Mouse (Mus musculus) layer of hippocampus, adult 2 months (tissue): ENCODE measurements around the gene Gpx5. TPM values are rescaled to one million over a fixed set of nuclear protein-coding genes. Genes with fewer than 3 reads are reported as not detected.
A peak's percentile ranks its signal among the peaks of the same experiment; 100 is the strongest.
"Not testable (repeated sequence)": the region's sequence is repeated elsewhere in the genome, so short reads cannot be mapped to it uniquely, and the experiment has no call there.

ENCODE experiments used
- DNase-seq, 2 experiments: peaks; one replicate each; pipeline ENCODE4 v3.0.0; 2022; ENCODE audit warnings: low spot score in 2 of 2
- H3K27ac ChIP-seq: fragments of 200-600 bp; 2 replicates; pipeline ENCODE4 v1.8.1; 2022
- H3K4me3 ChIP-seq: fragments of 200-600 bp; 2 replicates; pipeline ENCODE4 v1.8.1; 2022; ENCODE audit warnings: mild to moderate bottlenecking
- CTCF ChIP-seq: fragments of 200-600 bp; conservative IDR thresholded peaks from 2 replicates; pipeline ENCODE4 v1.8.1; 2022; ENCODE audit warnings: antibody characterized with exemption, mild to moderate bottlenecking, moderate library complexity
- total RNA-seq, 2 experiments: library from RNA; stranded (reverse); gene quantifications; 2 replicates each; pipeline ENCODE4 v1.2.3; 2021

Gpx5 gene
- total RNA-seq, 2 experiments from 2014 or later, result not detected

- Histone ChIP-seq H3K4me3 (peak overlapping the region; percentile 70), H3K27ac (no peak overlapping the region)
- DNase-seq, result peak; percentile 61 to 63
- TF ChIP-seq CTCF, result no peak
Measured at GRCm38 (mm10) chr13:21259677-21260113, 32.8 kb downstream of the Gpx5 start.

GRCm38 (mm10) chr13:21259171-21259631, 33.3 kb downstream of the Gpx5 start:
- peak overlapping the region; percentile 49; the same call in 1 of the 2 replicates for H3K27ac ChIP-seq
- no peak for DNase-seq
- H3K4me3 ChIP-seq, result peak overlapping the region; percentile 70
- TF ChIP-seq CTCF, result no peak

GRCm38 (mm10) chr13:21258524-21258923, 34.0 kb downstream of the Gpx5 start:
- no peak for TF ChIP-seq CTCF
- DNase-seq, result no peak
- Histone ChIP-seq H3K4me3 (peak overlapping the region; percentile 70), H3K27ac (no peak overlapping the region)

- H3K27ac ChIP-seq, result no peak overlapping the region
- H3K4me3 ChIP-seq, result peak overlapping the region; percentile 52
- DNase-seq, result peak; percentile 22 to 61
- no peak for TF ChIP-seq CTCF
Measured at GRCm38 (mm10) chr13:21253986-21254385, 38.5 kb downstream of the Gpx5 start.

- H3K4me3 ChIP-seq, result peak overlapping the region; percentile 52
- H3K27ac ChIP-seq, result no peak overlapping the region
- DNase-seq, result no peak
- TF ChIP-seq CTCF, result no peak
Measured at GRCm38 (mm10) chr13:21253569-21253968, 39.0 kb downstream of the Gpx5 start.

- no peak for TF ChIP-seq CTCF
- peak overlapping the region; percentile 52 for H3K4me3 ChIP-seq
- no peak overlapping the region for H3K27ac ChIP-seq
- DNase-seq, result no peak
Measured at GRCm38 (mm10) chr13:21253040-21253439, 39.5 kb downstream of the Gpx5 start.

GRCm38 (mm10) chr13:21250074-21250681, 42.4 kb downstream of the Gpx5 start:
- TF ChIP-seq CTCF, result no peak
- Histone ChIP-seq H3K4me3 (no peak overlapping the region), H3K27ac (no peak overlapping the region)
- DNase-seq, result no peak

GRCm38 (mm10) chr13:21249022-21249421, 43.5 kb downstream of the Gpx5 start:
- Histone ChIP-seq H3K4me3 (no peak overlapping the region), H3K27ac (no peak overlapping the region)
- DNase-seq, result no peak
- no peak for TF ChIP-seq CTCF

- DNase-seq, result no peak
- Histone ChIP-seq H3K27ac (no peak overlapping the region), H3K4me3 (no peak overlapping the region)
- TF ChIP-seq CTCF, result no peak
Measured at GRCm38 (mm10) chr13:21246276-21246675, 46.3 kb downstream of the Gpx5 start.

- H3K4me3 ChIP-seq, H3K27ac ChIP-seq, DNase-seq: not testable (repeated sequence)
Measured at GRCm38 (mm10) chr13:21244967-21245366, 47.6 kb downstream of the Gpx5 start.

GRCm38 (mm10) chr13:21244089-21244488, 48.4 kb downstream of the Gpx5 start:
- no peak overlapping the region for H3K4me3 ChIP-seq
- TF ChIP-seq CTCF, result no peak
- no peak overlapping the region for H3K27ac ChIP-seq
- no peak for DNase-seq

GRCm38 (mm10) chr13:21243196-21243595, 49.3 kb downstream of the Gpx5 start:
- H3K4me3 ChIP-seq, result peak overlapping the region; percentile 41
- H3K27ac ChIP-seq, result no peak overlapping the region
- DNase-seq, result no peak
- TF ChIP-seq CTCF, result no peak

GRCm38 (mm10) chr13:21242408-21243125, 50.0 kb downstream of the Gpx5 start:
- H3K4me3 ChIP-seq, result peak overlapping the region; percentile 41
- TF ChIP-seq CTCF, result no peak
- no peak for DNase-seq
- no peak overlapping the region for H3K27ac ChIP-seq

GRCm38 (mm10) chr13:21240788-21241187, 51.7 kb downstream of the Gpx5 start:
- H3K4me3 ChIP-seq, result no peak overlapping the region
- no peak for TF ChIP-seq CTCF
- H3K27ac ChIP-seq, result no peak overlapping the region
- DNase-seq, result peak in 1 of 2 experiments; percentile 30
